33 mouse cellular contexts compared by ENCODE assay signal in genomic region chr9:71906522-71906921, GRCm38 (mm10).
"Had no signal": no experiment of that assay in that cellular context is flagged by ENCODE, and none has a peak within 500 bp of the region (broad histone marks: within the 10 kb centered on the region; RNA-seq: fewer than 3 reads in every experiment).

No protein-coding gene starts in this region.

- H3K27ac ChIP-seq: heart, embryonic 13.5 days; heart, embryonic 15.5 days; hindbrain, embryonic 10.5 days; hindbrain, embryonic 12.5 days; hindbrain, embryonic 13.5 days; hindbrain, embryonic 14.5 days; hindbrain, embryonic 15.5 days; intestine, embryonic 15.5 days; kidney, embryonic 15.5 days; kidney, postnatal 0 days; layer of hippocampus, adult 2 months; left cerebral cortex, adult 2 months had no signal

- DNase-seq: heart, postnatal 10 days; heart, postnatal 14 days; heart, postnatal 36 days; heart, postnatal 4 days; kidney, adult 11 months; kidney, adult 18-20 months; kidney, adult 2 months; kidney, adult 8-10 months; kidney, adult 9 months; kidney, postnatal 10 days; kidney, postnatal 14 days; kidney, postnatal 25 days; kidney, postnatal 36 days; kidney, postnatal 4 days; layer of hippocampus, adult 9-11 months; layer of hippocampus, postnatal 36 days had no signal

- H3K9me3 ChIP-seq: heart, embryonic 12.5 days; heart, embryonic 15.5 days; hindbrain, embryonic 12.5 days; hindbrain, embryonic 15.5 days; intestine, embryonic 15.5 days; kidney, embryonic 15.5 days had no signal

- H3K9ac ChIP-seq: heart, embryonic 12.5 days; heart, embryonic 13.5 days; heart, embryonic 15.5 days; hindbrain, embryonic 12.5 days; hindbrain, embryonic 13.5 days; hindbrain, embryonic 14.5 days; hindbrain, embryonic 15.5 days; intestine, embryonic 15.5 days; kidney, embryonic 15.5 days had no signal

- H3K4me1 ChIP-seq: heart, embryonic 15.5 days; hindbrain, embryonic 12.5 days; hindbrain, embryonic 13.5 days; hindbrain, embryonic 15.5 days; intestine, embryonic 15.5 days; kidney, embryonic 15.5 days had no signal

- H3K4me3 ChIP-seq: heart, embryonic 12.5 days; heart, embryonic 13.5 days; heart, embryonic 15.5 days; hindbrain, embryonic 10.5 days; hindbrain, embryonic 12.5 days; hindbrain, embryonic 13.5 days; hindbrain, embryonic 15.5 days; intestine, embryonic 15.5 days; kidney, embryonic 15.5 days; layer of hippocampus, adult 2 months; left cerebral cortex, adult 2 months had no signal

- ATAC-seq: hindbrain, embryonic 16.5 days; inflammation-experienced regulatory T-cells, adult 6 months; intestine, embryonic 15.5 days; intestine, embryonic 16.5 days; intestine, postnatal 0 days had no signal

- H3K27me3 ChIP-seq: heart, embryonic 12.5 days; heart, embryonic 13.5 days; heart, embryonic 15.5 days; hindbrain, embryonic 12.5 days; hindbrain, embryonic 13.5 days; hindbrain, embryonic 15.5 days; intestine, embryonic 15.5 days; kidney, embryonic 15.5 days had no signal

- H3K4me2 ChIP-seq: heart, embryonic 12.5 days; heart, embryonic 13.5 days; heart, embryonic 15.5 days; hindbrain, embryonic 12.5 days; hindbrain, embryonic 13.5 days; hindbrain, embryonic 14.5 days; hindbrain, embryonic 15.5 days; intestine, embryonic 15.5 days; kidney, embryonic 15.5 days had no signal
